Mouse (Mus musculus) cerebellum, postnatal 4 days (tissue): ENCODE measurements at regions not wholly inside any gene's neighbourhood (a gene's known extent, or its start where the extent isn't known, plus 50 kb on each side); places are given as distances from the start of the nearest gene placed in this dataset.
A peak's percentile ranks its signal among the peaks of the same experiment; 100 is the strongest.

Experiments
- DNase-seq, 2 experiments: peaks; one replicate each; pipeline ENCODE4 v3.0.0; 2022; ENCODE audit warnings: low spot score in 2 of 2, mixed read lengths in 1 of 2

GRCm38 (mm10) chr4:131486821-131487220 lies 351.3 kb downstream of the Ptpru start:
- peak; percentile 95 for DNase-seq

GRCm38 (mm10) chr4:131488246-131488645 lies 349.8 kb downstream of the Ptpru start:
- DNase-seq, result no peak

- DNase-seq, result no peak
Observed at GRCm38 (mm10) chr4:131489056-131489455, 349.0 kb downstream of the Ptpru start.

GRCm38 (mm10) chr4:131491960-131492359 lies 346.1 kb downstream of the Ptpru start:
- DNase-seq, result no peak

GRCm38 (mm10) chr4:131493726-131494125 lies 344.4 kb downstream of the Ptpru start:
- no peak for DNase-seq

GRCm38 (mm10) chr4:131496900-131497299 lies 341.2 kb downstream of the Ptpru start:
- DNase-seq, result no peak

- DNase-seq, result no peak
Observed at GRCm38 (mm10) chr4:131500928-131501650, 337.0 kb downstream of the Ptpru start.

- no peak for DNase-seq
Observed at GRCm38 (mm10) chr4:131508154-131508553, 329.9 kb downstream of the Ptpru start.

GRCm38 (mm10) chr4:131511586-131511985 lies 326.5 kb downstream of the Ptpru start:
- peak in 1 of 2 experiments; percentile 42 for DNase-seq

GRCm38 (mm10) chr4:131512768-131513167 lies 325.3 kb downstream of the Ptpru start:
- DNase-seq, result no peak

GRCm38 (mm10) chr4:131520636-131521306 lies 317.3 kb downstream of the Ptpru start:
- no peak for DNase-seq

- DNase-seq, result no peak
Observed at GRCm38 (mm10) chr4:131521307-131521651, 316.8 kb downstream of the Ptpru start.

GRCm38 (mm10) chr4:131525236-131525635 lies 312.9 kb downstream of the Ptpru start:
- no peak for DNase-seq

GRCm38 (mm10) chr4:131530491-131530890 lies 307.6 kb downstream of the Ptpru start:
- no peak for DNase-seq

- no peak for DNase-seq
Observed at GRCm38 (mm10) chr4:131531003-131531402, 307.1 kb downstream of the Ptpru start.

- DNase-seq, result peak in 1 of 2 experiments; percentile 61
Observed at GRCm38 (mm10) chr4:131534831-131535230, 303.3 kb downstream of the Ptpru start.

- no peak for DNase-seq
Observed at GRCm38 (mm10) chr4:131538237-131538636, 299.9 kb downstream of the Ptpru start.

GRCm38 (mm10) chr4:131546422-131547200 lies 291.5 kb downstream of the Ptpru start:
- DNase-seq, result no peak

GRCm38 (mm10) chr4:131549581-131549980 lies 288.5 kb downstream of the Ptpru start:
- DNase-seq, result no peak

- DNase-seq, result no peak
Observed at GRCm38 (mm10) chr4:131558513-131558912, 279.6 kb downstream of the Ptpru start.

GRCm38 (mm10) chr4:131563851-131564250 lies 274.2 kb downstream of the Ptpru start:
- peak in 1 of 2 experiments; percentile 39 for DNase-seq

GRCm38 (mm10) chr4:131565203-131565602 lies 272.9 kb downstream of the Ptpru start:
- no peak for DNase-seq

- DNase-seq, result no peak
Observed at GRCm38 (mm10) chr4:131567241-131567640, 270.8 kb downstream of the Ptpru start.
